Mouse (Mus musculus) midbrain, embryonic 13.5 days (tissue): ENCODE measurements at regions not wholly inside any gene's neighbourhood (a gene's known extent, or its start where the extent isn't known, plus 50 kb on each side); places are given as distances from the start of the nearest gene placed in this dataset.

Experiments
- ATAC-seq: fragments of 200-750 bp; cut with Nextera tagmentation; 2 replicates; pipeline ENCODE4 v1.8.0; 2017; ENCODE audit warnings: mild to moderate bottlenecking, moderate TSS enrichment, moderate library complexity
- H3K27ac ChIP-seq: fragments of 300-500 bp; sonication (generic); 2 replicates; pipeline ENCODE4 v1.5.1; 2015; ENCODE audit warnings: inconsistent platforms, mild to moderate bottlenecking, moderate library complexity
- H3K27me3 ChIP-seq: fragments of 300-500 bp; sonication (generic); 2 replicates; pipeline ENCODE4 v1.6.1; 2015; ENCODE audit warnings: mild to moderate bottlenecking, inconsistent platforms
- H3K36me3 ChIP-seq: fragments of 300-500 bp; sonication (generic); 2 replicates; pipeline ENCODE4 v1.6.1; 2015; ENCODE audit warnings: mild to moderate bottlenecking, inconsistent platforms
- H3K4me1 ChIP-seq: fragments of 300-500 bp; sonication (generic); replicated peaks from 2 replicates; pipeline ENCODE4 v1.6.1; 2015; ENCODE audit warnings: inconsistent platforms
- H3K4me2 ChIP-seq: fragments of 300-500 bp; sonication (generic); replicated peaks from 2 replicates; pipeline ENCODE4 v1.6.1; 2015; ENCODE audit warnings: moderate library complexity, mild to moderate bottlenecking, inconsistent platforms
- H3K4me3 ChIP-seq: fragments of 300-500 bp; sonication (generic); replicated peaks from 2 replicates; pipeline ENCODE4 v1.5.1; 2015; ENCODE audit warnings: mild to moderate bottlenecking, inconsistent platforms
- H3K9ac ChIP-seq: fragments of 300-500 bp; sonication (generic); replicated peaks from 2 replicates; pipeline ENCODE4 v1.6.1; 2015; ENCODE audit warnings: mild to moderate bottlenecking, inconsistent platforms
- H3K9me3 ChIP-seq: fragments of 300-500 bp; sonication (generic); 2 replicates; pipeline ENCODE4 v1.6.1; 2016; ENCODE audit warnings: mild to moderate bottlenecking, inconsistent platforms
- WGBS: fragments of 180-500 bp; shearing (Covaris S2); methylation state at CpG from one replicate; pipeline ENCODE4 v1.1.7; 2015; 5-methylcytosine and 5-hydroxymethylcytosine counted together

- H3K9ac ChIP-seq = no peak overlapping the region
- no peaks in the 10 kb centered on the region for H3K4me1 ChIP-seq
- H3K4me2 ChIP-seq = no peak overlapping the region
- no peak overlapping the region for H3K4me3 ChIP-seq
- no peaks in the 10 kb centered on the region for H3K9me3 ChIP-seq
- H3K27me3 ChIP-seq = no peaks in the 10 kb centered on the region
- H3K36me3 ChIP-seq = no peaks in the 10 kb centered on the region
- 89% methylated on average over 4 of the region's 4 CpGs for WGBS
- no peak overlapping the region for H3K27ac ChIP-seq
- ATAC-seq = no peak
These were observed 350.8 kb upstream of the Ascc3 start for GRCm38 (mm10) chr10:50241645-50242044.

- no peaks in the 10 kb centered on the region for H3K9me3 ChIP-seq
- H3K27ac ChIP-seq = no peak overlapping the region
- no peak overlapping the region for H3K9ac ChIP-seq
- no peak overlapping the region for H3K4me3 ChIP-seq
- 82% methylated on average over 2 of the region's 2 CpGs for WGBS
- H3K27me3 ChIP-seq = no peaks in the 10 kb centered on the region
- H3K4me2 ChIP-seq = no peak overlapping the region
- H3K4me1 ChIP-seq = 0 out of 2 replicates have a peak, but pooled peaks cover 2% of the 10 kb centered on the region
- ATAC-seq = no peak
- H3K36me3 ChIP-seq = no peaks in the 10 kb centered on the region
These were observed 388.9 kb upstream of the Ascc3 start for GRCm38 (mm10) chr10:50203587-50203986.

GRCm38 (mm10) chr10:50201691-50202090 is 390.8 kb upstream of the Ascc3 start:
- ATAC-seq = no peak
- H3K9ac ChIP-seq = no peak overlapping the region

GRCm38 (mm10) chr10:50199857-50200256 is 392.6 kb upstream of the Ascc3 start:
- ATAC-seq = peak; percentile 91
- H3K4me1 ChIP-seq = peaks cover 2% of the 10 kb centered on the region; the same call in 1 of the 2 replicates
- no peak overlapping the region for H3K9ac ChIP-seq
- H3K9me3 ChIP-seq = no peaks in the 10 kb centered on the region
- H3K27ac ChIP-seq = 0 out of 2 replicates have a peak overlapping the region, but pooled peaks have one; percentile 7
- H3K4me2 ChIP-seq = no peak overlapping the region
- H3K36me3 ChIP-seq = no peaks in the 10 kb centered on the region
- no peak overlapping the region for H3K4me3 ChIP-seq
- no peaks in the 10 kb centered on the region for H3K27me3 ChIP-seq

More at GRCm38 (mm10) chr10:50201691-50202090, 390.8 kb upstream of the Ascc3 start:
- Histone ChIP-seq H3K27me3 (no peaks in the 10 kb centered on the region), H3K4me2 (no peak overlapping the region), H3K9me3 (no peaks in the 10 kb centered on the region), H3K4me3 (no peak overlapping the region), H3K27ac (no peak overlapping the region), H3K36me3 (no peaks in the 10 kb centered on the region), H3K4me1 (peaks cover 2% of the 10 kb centered on the region; the same call in 1 of the 2 replicates)
- 63% methylated on average over 2 of the region's 2 CpGs for WGBS

GRCm38 (mm10) chr10:50197897-50198538 is 394.5 kb upstream of the Ascc3 start:
- Histone ChIP-seq H3K4me1 (peaks cover 2% of the 10 kb centered on the region; the same call in 1 of the 2 replicates), H3K27me3 (no peaks in the 10 kb centered on the region), H3K9ac (no peak overlapping the region), H3K4me3 (no peak overlapping the region), H3K9me3 (no peaks in the 10 kb centered on the region), H3K36me3 (no peaks in the 10 kb centered on the region), H3K27ac (no peak overlapping the region), H3K4me2 (no peak overlapping the region)
- ATAC-seq = no peak; the same call in 1 of the 2 replicates
- 71% methylated on average over 5 of the region's 5 CpGs for WGBS

- Histone ChIP-seq H3K9me3 (no peaks in the 10 kb centered on the region), H3K4me3 (no peak overlapping the region), H3K36me3 (no peaks in the 10 kb centered on the region), H3K9ac (no peak overlapping the region), H3K4me1 (no peaks in the 10 kb centered on the region), H3K27ac (no peak overlapping the region), H3K4me2 (no peak overlapping the region), H3K27me3 (no peaks in the 10 kb centered on the region)
- ATAC-seq = no peak
- WGBS = 69% methylated on average over 4 of the region's 4 CpGs
These were observed 401.7 kb upstream of the Grik2 start for GRCm38 (mm10) chr10:50190276-50190675.

GRCm38 (mm10) chr10:50169116-50169515 is 380.6 kb upstream of the Grik2 start:
- Histone ChIP-seq H3K4me3 (no peak overlapping the region), H3K9me3 (no peaks in the 10 kb centered on the region), H3K4me1 (no peaks in the 10 kb centered on the region), H3K27me3 (no peaks in the 10 kb centered on the region), H3K9ac (no peak overlapping the region), H3K36me3 (no peaks in the 10 kb centered on the region), H3K27ac (no peak overlapping the region), H3K4me2 (no peak overlapping the region)
- 68% methylated on average over 6 of the region's 6 CpGs for WGBS
- no peak for ATAC-seq

GRCm38 (mm10) chr10:50138351-50138750 is 349.8 kb upstream of the Grik2 start:
- Histone ChIP-seq H3K9ac (no peak overlapping the region), H3K27ac (no peak overlapping the region), H3K27me3 (no peaks in the 10 kb centered on the region), H3K4me1 (no peaks in the 10 kb centered on the region), H3K36me3 (no peaks in the 10 kb centered on the region), H3K4me3 (no peak overlapping the region), H3K4me2 (no peak overlapping the region), H3K9me3 (no peaks in the 10 kb centered on the region)
- WGBS = 71% methylated on average over 1 of the region's 1 CpGs
- no peak for ATAC-seq

GRCm38 (mm10) chr10:50137783-50138182 is 349.2 kb upstream of the Grik2 start:
- Histone ChIP-seq H3K9ac (no peak overlapping the region), H3K36me3 (no peaks in the 10 kb centered on the region), H3K27ac (no peak overlapping the region), H3K4me3 (no peak overlapping the region), H3K4me1 (no peaks in the 10 kb centered on the region), H3K4me2 (no peak overlapping the region), H3K27me3 (no peaks in the 10 kb centered on the region), H3K9me3 (no peaks in the 10 kb centered on the region)
- no peak for ATAC-seq
- 72% methylated on average over 7 of the region's 7 CpGs for WGBS

GRCm38 (mm10) chr10:50136165-50136564 is 347.6 kb upstream of the Grik2 start:
- H3K4me2 ChIP-seq = no peak overlapping the region

GRCm38 (mm10) chr10:50135499-50135898 is 346.9 kb upstream of the Grik2 start:
- no peak for ATAC-seq
- H3K4me2 ChIP-seq = no peak overlapping the region
- no peaks in the 10 kb centered on the region for H3K4me1 ChIP-seq
- H3K9ac ChIP-seq = no peak overlapping the region
- H3K36me3 ChIP-seq = no peaks in the 10 kb centered on the region
- no peaks in the 10 kb centered on the region for H3K27me3 ChIP-seq
- no peak overlapping the region for H3K27ac ChIP-seq
- WGBS = 48% methylated on average over 1 of the region's 1 CpGs
- H3K4me3 ChIP-seq = no peak overlapping the region
- H3K9me3 ChIP-seq = no peaks in the 10 kb centered on the region

More at GRCm38 (mm10) chr10:50136165-50136564, 347.6 kb upstream of the Grik2 start:
- no peak for ATAC-seq
- Histone ChIP-seq H3K4me3 (no peak overlapping the region), H3K36me3 (no peaks in the 10 kb centered on the region), H3K4me1 (no peaks in the 10 kb centered on the region), H3K9ac (no peak overlapping the region), H3K9me3 (no peaks in the 10 kb centered on the region), H3K27ac (no peak overlapping the region), H3K27me3 (no peaks in the 10 kb centered on the region)
- 98% methylated on average over 1 of the region's 1 CpGs for WGBS
